Mouse (Mus musculus) colon, adult 2 months (tissue): ENCODE measurements around the gene Ccdc78. TPM values are rescaled to one million over a fixed set of nuclear protein-coding genes. Genes with fewer than 3 reads are reported as not detected.

Source experiments
- polyA plus RNA-seq: library from polyadenylated mRNA; depleted of rRNA; stranded (reverse); fragments of >200 nt; gene quantifications from 2 replicates; pipeline ENCODE4 v1.2.3, GENCODE M21; 2012; rRNA removed

The Ccdc78 gene
- polyA plus RNA-seq, result not detected in 2 replicates

GRCm38 (mm10) chr17:25786280-25786679 lies at the start of gene Ccdc78:
Ccdc78 (plus strand) TSS chr17:25786580.

DNA sequence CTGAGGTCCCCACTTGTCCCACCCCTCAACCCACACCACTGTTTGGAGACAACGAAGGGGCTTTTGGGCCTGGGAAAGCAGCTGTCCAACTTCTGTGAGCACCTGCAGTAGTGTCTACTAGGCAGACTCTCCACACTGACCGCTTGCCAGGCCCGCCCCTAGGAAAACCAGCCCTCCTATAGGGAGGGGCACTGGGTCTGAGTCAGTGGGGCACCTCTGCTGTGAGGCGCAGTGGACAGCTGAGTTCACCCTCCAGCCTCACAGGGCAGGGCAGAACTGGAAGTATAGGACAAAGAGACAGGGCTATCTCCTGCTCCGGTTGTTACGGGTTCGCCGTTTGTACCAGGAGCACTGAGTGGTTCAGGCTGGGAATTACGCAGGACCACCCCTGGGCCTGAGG lies 32.1 kb upstream of the Ccdc78 start, which contains the start of gene Msln:
Msln (minus strand) TSS at position 138 of the 400 bp plus-strand sequence.

GRCm38 (mm10) chr17:25773549-25774120 lies 12.7 kb upstream of the Ccdc78 start, which contains the start of gene Narfl:
Narfl (plus strand) TSS chr17:25773776.

GRCm38 (mm10) chr17:25785281-25785745 lies 1.1 kb upstream of the Ccdc78 start, which contains the start of gene Haghl:
Haghl (minus strand) TSS chr17:25785673.

DNA sequence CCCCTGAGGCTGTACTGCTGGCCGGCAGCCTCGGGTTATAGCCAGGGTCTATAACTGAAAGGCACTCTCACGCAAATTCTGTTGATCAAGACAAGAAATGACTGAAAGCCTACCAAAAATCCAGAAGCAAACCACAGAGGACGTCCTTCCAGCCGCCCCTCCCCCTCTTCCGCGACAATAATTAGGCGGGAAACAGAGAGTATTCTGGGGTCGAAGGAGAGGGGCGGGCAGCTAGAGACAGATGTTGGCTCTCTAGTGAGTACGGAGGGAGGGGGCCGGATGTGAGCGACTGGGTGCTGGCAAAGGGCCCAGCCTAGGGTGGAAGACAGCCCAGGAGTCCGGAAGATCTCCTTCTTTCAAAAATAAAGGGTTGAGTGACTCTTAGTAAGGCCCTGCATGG lies 6.2 kb downstream of the Ccdc78 start, which contains the start of gene Fam173a:
Fam173a (minus strand) TSS at position 287 of the 400 bp plus-strand sequence.

GRCm38 (mm10) chr17:25795609-25796092 lies 9.3 kb downstream of the Ccdc78 start, which contains the start of gene AC134908.4:
AC134908.4 (minus strand) TSS chr17:25795659.

GRCm38 (mm10) chr17:25796951-25797369 lies 10.6 kb downstream of the Ccdc78 start, which contains the start of gene Metrn:
Metrn (minus strand) TSS chr17:25797136.

GRCm38 (mm10) chr17:25808789-25809605 lies 22.6 kb downstream of the Ccdc78 start, which contains the start of gene Fbxl16:
Fbxl16 (plus strand) TSS chr17:25809085.

GRCm38 (mm10) chr17:25823452-25823851 lies 37.1 kb downstream of the Ccdc78 start, which contains the start of gene Wdr24:
Wdr24 (plus strand) TSS chr17:25823627.

GRCm38 (mm10) chr17:25828712-25829557 lies 42.6 kb downstream of the Ccdc78 start, which contains the start of gene Jmjd8:
Jmjd8 (plus strand) TSS chr17:25828867.

GRCm38 (mm10) chr17:25833291-25833663 lies 46.9 kb downstream of the Ccdc78 start, which contains the start of gene Stub1:
Stub1 (minus strand) TSS chr17:25833404.

GRCm38 (mm10) chr17:25837076-25837410 lies 50.7 kb downstream of the Ccdc78 start, which contains the start of gene Rhbdl1:
Rhbdl1 (minus strand) TSS chr17:25837295.

Other genes starting within 250 kb of the Ccdc78 start
- gene Sox8, start 215.9 kb upstream of the Ccdc78 start, polyA plus RNA-seq, result 1.0 and 1.8 TPM in 2 replicates
- gene Lmf1, start 207.5 kb upstream of the Ccdc78 start, polyA plus RNA-seq, result 20.6 and 23.5 TPM in 2 replicates
- gene Gng13, start 69.4 kb upstream of the Ccdc78 start, polyA plus RNA-seq, result 0.17 and 0.48 TPM in 2 replicates
- gene Chtf18, start 59.2 kb upstream of the Ccdc78 start, polyA plus RNA-seq, result 9.4 and 10.7 TPM in 2 replicates
- 37.3 and 40.1 TPM in 2 replicates for gene Rpusd1, start 58.9 kb upstream of the Ccdc78 start, polyA plus RNA-seq
- gene Mslnl, start 50.5 kb upstream of the Ccdc78 start, polyA plus RNA-seq, result 0.59 and 0.60 TPM in 2 replicates
- gene Msln, start 32.2 kb upstream of the Ccdc78 start, polyA plus RNA-seq, result 5.1 and 8.6 TPM in 2 replicates
- gene Narfl, start 12.8 kb upstream of the Ccdc78 start, polyA plus RNA-seq, result 23.0 and 24.0 TPM in 2 replicates
- 42.7 and 47.9 TPM in 2 replicates for gene Haghl, start 907 bp upstream of the Ccdc78 start, polyA plus RNA-seq
- gene Fam173a, start 6.3 kb downstream of the Ccdc78 start, polyA plus RNA-seq, result 140 and 190 TPM in 2 replicates
- 0.90 and 1.5 TPM in 2 replicates for gene AC134908.4, start 9.1 kb downstream of the Ccdc78 start, polyA plus RNA-seq
- gene Metrn, start 10.6 kb downstream of the Ccdc78 start, polyA plus RNA-seq, result 30.8 and 45.3 TPM in 2 replicates
- 6.1 and 6.7 TPM in 2 replicates for gene Fbxl16, start 22.5 kb downstream of the Ccdc78 start, polyA plus RNA-seq
- 41.6 and 47.1 TPM in 2 replicates for gene Wdr24, start 37.0 kb downstream of the Ccdc78 start, polyA plus RNA-seq
- gene Jmjd8, start 42.3 kb downstream of the Ccdc78 start, polyA plus RNA-seq, result 61.3 and 67.4 TPM in 2 replicates
- 184 and 196 TPM in 2 replicates for gene Stub1, start 46.8 kb downstream of the Ccdc78 start, polyA plus RNA-seq
- 20.1 and 27.0 TPM in 2 replicates for gene Rhbdl1, start 50.7 kb downstream of the Ccdc78 start, polyA plus RNA-seq
- gene Gm20683, start 55.2 kb downstream of the Ccdc78 start, polyA plus RNA-seq, result 87.9 and 110 TPM in 2 replicates
- gene Rhot2, start 58.3 kb downstream of the Ccdc78 start, polyA plus RNA-seq, result 134 and 145 TPM in 2 replicates
- 31.9 and 49.4 TPM in 2 replicates for gene Wdr90, start 74.9 kb downstream of the Ccdc78 start, polyA plus RNA-seq
- 146 and 175 TPM in 2 replicates for gene Mcrip2, start 82.2 kb downstream of the Ccdc78 start, polyA plus RNA-seq
- gene Mettl26, start 88.5 kb downstream of the Ccdc78 start, polyA plus RNA-seq, result 300 and 336 TPM in 2 replicates
- gene Wfikkn1, start 94.3 kb downstream of the Ccdc78 start, polyA plus RNA-seq, result 1.6 and 2.1 TPM in 2 replicates
- gene Rab40c, start 133.1 kb downstream of the Ccdc78 start, polyA plus RNA-seq, result 53.2 and 56.8 TPM in 2 replicates
- gene Pigq, start 158.4 kb downstream of the Ccdc78 start, polyA plus RNA-seq, result 111 and 122 TPM in 2 replicates
- gene Nhlrc4, start 158.4 kb downstream of the Ccdc78 start, polyA plus RNA-seq, result not detected in 2 replicates
- gene A930017K11Rik, start 166.0 kb downstream of the Ccdc78 start, polyA plus RNA-seq, result 0.10 TPM in 1 of 2 replicates, not detected in the other
- 50.6 and 50.9 TPM in 2 replicates for gene Capn15, start 199.2 kb downstream of the Ccdc78 start, polyA plus RNA-seq